Mouse (Mus musculus): ENCODE results near the gene Ccnd3.

- TF ChIP-seq CTCF (IDR thresholded peaks at IDR 0.05; ENCODE audit: insufficient read depth, low read length) = no peak
- no peak for TF ChIP-seq POLR2A (IDR thresholded peaks at IDR 0.05; ENCODE audit: borderline replicate concordance, extremely low read depth, low read depth, low read length)
Measured at GRCm38 (mm10) chr17:47506697-47507096, 1.8 kb downstream of the Ccnd3 start.
